Mouse (Mus musculus): ENCODE data around the gene Sorbs2. TPM values are rescaled to one million over a fixed set of nuclear protein-coding genes. Genes with fewer than 3 reads are reported as not detected.

The Sorbs2 gene
- total RNA-seq, 2 experiments from 2014 or later = 476 to 536 TPM

DNA sequence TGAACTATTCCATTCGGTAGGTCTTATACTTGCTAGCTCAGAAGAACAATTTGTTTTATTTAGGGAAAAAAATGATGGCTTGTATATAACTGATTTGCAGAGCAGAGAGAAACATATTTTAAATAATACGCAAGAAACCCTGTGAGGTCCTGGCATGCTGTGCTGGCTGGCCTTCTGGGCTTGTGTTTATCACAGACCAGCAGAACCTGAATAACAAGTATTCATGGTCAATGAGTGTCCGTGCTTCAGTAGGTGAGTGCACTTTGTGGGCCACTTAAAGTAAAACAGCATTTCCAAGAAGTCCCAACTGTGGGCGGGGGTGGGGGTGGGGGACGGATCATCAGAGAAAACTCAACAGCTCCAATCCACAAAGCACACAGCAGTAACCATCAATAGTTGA, 107.0 kb downstream of the Sorbs2 start:
- DNase-seq = no peak
- intact Hi-C loops (cut with DNase I) = no loop called here

DNA sequence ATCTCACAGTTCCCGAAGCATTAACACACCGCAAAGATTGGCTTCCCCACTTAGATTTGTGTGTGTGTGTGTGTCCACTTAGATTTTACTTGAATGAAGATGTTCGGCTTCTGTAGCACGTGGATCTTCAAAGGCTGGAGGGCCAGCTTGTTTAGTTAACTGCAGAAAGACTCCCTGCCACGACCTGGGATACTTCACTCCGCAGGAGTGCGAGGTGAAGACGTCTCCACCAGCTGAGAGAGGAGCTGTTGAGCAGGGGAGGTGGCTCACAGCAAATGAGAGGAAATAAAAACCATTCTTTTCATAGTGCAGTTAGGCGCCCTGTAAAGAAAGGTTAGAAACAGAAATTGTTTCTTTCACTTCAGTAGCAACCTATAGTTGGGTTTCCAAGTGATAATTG, 107.5 kb downstream of the Sorbs2 start:
- intact Hi-C loops (cut with DNase I) = no loop called here

DNA sequence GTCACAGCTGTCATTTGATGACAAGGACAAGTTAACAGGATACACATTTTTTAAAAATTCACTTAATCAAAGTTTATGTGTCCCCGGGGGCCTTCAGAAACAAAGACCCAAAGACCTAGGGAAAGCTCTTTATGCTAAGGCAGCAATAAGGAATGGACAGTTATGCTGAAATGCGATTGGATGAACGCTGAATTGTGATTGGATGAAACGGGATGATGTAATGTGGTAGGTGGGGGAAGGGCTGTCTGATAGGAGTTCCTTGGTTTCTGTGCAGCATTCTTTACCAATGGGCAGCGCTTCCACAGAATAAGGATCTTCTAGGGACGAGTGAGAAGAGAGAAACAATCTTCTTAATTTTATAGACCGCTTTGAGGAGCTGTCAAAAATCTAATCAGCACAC, 108.0 kb downstream of the Sorbs2 start:
- DNase-seq = no peak
- intact Hi-C loops (cut with DNase I) = no loop called here

More for the DNA sequence above, 107.5 kb downstream of the Sorbs2 start:
- no peak for DNase-seq

DNA sequence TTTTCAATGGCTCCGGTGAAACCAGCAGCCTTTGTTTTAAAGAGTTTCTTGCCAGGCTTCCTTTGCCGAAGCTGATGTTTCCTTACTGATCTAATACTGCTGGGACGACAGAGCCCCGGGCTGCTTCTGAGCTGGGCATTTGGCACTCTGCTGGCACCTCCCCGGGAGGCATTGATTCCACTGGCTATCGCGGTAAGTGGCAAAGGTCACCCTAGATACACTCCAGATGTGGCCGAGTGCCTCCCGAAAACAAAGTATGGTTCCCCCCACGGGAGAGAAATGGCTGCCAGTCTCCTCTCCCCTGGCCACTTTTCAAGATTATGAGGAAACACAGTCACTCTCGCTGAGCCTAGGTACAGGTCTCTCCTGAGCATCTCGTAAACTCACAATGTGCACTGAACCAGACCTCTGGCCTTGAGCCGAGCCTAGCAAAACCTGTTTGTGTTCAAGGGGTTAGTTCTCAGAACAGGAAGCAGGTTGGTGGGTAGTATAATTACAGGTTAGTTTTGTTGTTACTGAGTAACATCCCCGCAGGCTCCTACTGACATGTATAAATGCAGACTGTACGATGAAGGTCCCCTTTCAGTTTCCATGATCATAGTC, 114.1 kb downstream of the Sorbs2 start:
- DNase-seq = no peak
- intact Hi-C loops (cut with DNase I) = no loop called here

DNA sequence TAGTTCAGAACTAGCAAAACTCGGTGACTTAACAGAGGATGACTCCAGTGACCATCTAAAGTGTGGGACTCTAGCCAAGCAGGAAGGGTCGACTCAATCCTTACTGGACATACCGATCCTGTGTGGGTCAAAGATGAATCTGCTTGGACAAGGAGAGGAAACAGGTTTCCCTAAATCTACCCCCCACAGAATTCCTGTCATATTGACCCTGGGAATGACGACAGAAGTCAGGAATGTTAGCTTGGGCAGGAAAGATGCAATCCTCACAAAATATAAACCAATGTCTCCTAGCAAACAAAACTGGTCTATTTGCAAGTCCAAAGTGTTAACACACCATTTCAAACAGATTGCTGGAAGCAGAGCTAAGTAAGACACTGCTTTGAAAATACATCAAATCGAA, 118.8 kb downstream of the Sorbs2 start:
- no peak for DNase-seq
- intact Hi-C loops (cut with DNase I) = no loop called here

DNA sequence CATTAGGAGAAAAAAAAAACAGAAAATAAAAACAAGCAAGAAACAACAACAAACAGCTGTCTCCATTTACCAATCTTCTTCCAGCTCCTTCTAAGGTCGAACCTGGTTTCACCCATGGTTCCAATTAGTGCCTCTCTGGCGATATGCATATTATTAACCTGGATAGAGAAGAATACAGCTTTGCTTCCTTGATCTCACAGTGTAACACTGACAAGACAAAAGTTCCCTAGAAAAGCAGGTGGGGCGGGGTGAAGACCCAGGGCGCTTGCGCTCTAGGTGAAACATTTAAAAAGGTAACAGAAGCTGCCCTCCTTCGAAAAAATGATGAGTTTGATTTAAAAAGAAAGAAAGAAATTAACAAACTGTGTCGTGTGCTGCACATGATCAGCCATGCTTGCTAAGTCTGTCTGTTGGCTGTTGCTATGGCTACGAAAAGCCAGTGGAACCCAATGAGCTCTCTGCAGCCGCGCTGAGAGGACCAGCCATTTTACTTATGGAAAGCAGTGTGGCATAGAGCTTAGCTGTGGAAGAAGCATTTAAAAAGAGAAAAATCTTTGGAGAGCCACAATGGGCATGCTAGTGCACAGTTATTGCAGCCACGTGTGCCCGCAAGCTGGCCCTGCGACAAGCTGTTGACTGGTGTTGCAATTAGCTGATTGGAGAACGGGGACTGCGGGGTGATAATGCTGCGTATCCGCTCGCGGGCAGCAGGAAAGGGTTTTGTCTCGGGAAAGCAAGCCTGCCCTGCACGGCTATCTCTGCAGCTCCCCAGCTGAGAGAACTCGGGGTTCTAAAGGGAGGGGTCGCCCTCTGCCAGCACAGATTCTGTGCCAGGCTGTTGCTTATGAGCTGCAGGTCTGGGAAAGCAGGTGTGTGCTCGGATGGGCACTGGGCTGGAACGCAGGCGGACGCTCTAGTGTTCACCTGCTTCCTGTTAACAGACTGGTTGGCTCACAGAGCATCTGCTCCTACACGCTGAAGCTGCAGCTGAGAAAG, 120.0 kb downstream of the Sorbs2 start:
- peak; percentile 19 to 53 for DNase-seq
- intact Hi-C loops (cut with DNase I) = no loop called here

DNA sequence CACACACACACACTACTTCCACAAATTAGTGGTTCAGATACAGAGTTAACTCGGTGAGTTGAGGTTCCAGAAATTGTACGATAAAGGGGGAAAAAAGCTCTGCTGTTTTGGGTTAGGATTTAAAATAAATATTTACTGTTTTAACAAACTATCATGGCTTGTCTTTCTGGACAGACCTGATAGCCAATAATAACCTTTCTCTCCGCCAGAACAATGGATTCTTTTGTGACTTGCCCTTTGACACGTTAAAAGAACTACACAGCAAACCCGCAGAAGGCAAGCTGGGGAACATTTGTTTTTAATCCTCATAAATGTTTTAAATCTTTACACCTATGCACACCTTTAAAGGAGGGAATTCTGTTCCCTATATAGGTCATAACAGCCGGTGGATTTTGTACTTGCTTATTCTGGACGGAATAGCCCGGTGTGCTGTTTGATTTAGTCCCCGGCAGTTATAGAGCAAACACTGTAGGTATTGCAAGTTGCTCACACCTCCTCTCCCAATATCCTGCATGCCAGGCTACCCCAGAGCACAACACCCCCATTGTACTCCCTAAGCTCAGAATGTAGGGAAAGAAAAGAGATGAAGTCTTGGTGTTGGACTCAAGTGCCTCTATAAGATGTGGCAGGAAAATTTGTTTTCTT, 121.0 kb downstream of the Sorbs2 start:
- DNase-seq = no peak
- intact Hi-C loops (cut with DNase I) = no loop called here

DNA sequence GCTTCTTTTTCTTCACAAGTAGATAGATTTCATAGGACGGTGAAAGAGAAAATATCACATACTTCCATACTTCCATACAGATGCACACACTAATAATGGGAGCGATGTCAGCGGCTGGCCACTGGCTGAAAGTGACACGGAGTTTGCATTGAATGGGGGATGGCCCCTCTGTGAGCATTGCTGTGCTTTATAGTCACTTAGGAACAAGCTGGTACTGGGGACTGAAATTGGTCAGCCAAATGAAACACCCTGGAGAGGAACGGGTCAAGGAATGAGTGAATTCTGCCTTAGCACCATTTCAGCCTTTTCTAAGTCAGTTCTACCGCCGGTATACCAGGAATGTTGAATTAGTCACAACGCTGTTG, 121.5 kb downstream of the Sorbs2 start:
- intact Hi-C loops (cut with DNase I) = no loop called here
- DNase-seq = no peak

DNA sequence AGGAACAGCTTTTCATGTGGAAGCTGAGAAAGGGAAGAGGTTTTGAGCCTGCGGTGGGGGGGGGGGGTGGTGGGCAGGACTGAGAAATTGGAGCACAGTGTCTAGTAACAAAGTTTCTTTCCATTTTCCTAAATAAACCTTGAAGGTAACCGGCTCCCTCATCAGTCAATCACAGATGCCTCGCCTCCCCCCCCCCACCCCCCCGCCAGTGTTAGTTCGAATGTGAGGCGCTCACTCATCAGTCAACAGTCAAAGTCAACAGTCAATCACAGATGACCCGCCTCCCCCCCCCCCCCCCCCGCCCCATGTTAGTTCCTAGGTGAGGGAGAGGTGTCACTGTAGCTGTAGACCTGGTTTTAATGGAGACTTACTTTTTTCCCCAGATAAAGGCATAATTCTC, 123.4 kb downstream of the Sorbs2 start:
- intact Hi-C loops (cut with DNase I) = loop anchor here (2.0 kb wide), 1 partner anchor 28 kb away; no protein-coding TSS in a partner anchor
- DNase-seq = no peak

DNA sequence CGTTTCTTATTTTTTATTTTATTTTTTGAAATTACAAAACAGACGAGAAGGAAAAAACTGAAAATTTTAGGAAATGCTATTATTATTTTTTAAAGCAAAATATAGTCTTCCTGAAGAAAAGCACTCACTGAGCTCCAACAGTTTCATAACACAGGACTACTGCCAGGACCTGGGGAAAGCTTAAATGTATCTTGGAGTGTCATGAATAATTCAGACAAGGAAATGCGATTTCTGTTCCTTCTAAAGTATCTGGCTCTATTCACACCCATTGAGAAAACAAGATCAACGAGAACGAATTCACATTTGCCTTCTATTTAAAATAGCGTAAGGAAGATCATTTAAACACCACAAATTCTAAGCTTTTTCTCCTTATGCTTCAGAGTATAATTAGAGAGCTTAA, 127.6 kb downstream of the Sorbs2 start:
- intact Hi-C loops (cut with DNase I) = no loop called here
- DNase-seq = no peak

DNA sequence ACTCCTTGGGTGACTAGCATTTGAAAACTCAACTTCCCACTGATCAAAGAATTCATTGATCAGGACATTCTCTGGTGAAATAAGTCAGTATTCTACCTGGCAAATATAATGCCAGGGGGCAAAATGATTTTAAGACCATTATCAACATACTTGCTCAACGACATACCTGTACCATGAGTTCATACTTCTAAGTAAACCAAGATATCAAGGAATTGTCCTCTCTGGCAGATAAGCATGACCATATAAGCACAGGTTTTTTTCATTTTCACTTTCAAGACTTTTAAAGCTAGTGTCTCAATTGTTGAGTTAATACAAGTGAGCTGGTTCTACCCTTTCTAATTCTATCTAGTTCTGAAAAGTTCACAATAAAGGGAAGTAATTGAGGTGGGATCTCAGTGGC, 130.2 kb downstream of the Sorbs2 start:
- DNase-seq = no peak
- intact Hi-C loops (cut with DNase I) = no loop called here

DNA sequence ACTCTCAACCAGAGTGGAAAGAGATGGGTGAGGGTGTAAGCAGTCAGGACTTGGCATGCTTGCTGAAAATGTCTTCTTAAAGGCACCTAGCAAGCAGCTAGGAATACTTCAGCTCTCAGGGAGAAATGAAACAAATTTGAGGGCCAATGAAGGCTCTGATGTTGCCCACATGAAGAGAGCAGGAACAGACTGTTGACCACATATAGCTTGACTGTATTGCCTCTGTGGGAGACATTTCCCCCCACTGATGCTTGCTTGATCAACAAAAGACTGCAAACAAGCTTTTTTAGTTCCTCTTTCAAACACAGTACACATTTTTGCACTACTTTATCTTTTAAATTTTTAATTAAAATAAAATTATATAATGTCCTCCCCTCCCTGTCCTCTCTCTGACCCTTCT, 131.9 kb downstream of the Sorbs2 start:
- intact Hi-C loops (cut with DNase I) = no loop called here
- DNase-seq = no peak

DNA sequence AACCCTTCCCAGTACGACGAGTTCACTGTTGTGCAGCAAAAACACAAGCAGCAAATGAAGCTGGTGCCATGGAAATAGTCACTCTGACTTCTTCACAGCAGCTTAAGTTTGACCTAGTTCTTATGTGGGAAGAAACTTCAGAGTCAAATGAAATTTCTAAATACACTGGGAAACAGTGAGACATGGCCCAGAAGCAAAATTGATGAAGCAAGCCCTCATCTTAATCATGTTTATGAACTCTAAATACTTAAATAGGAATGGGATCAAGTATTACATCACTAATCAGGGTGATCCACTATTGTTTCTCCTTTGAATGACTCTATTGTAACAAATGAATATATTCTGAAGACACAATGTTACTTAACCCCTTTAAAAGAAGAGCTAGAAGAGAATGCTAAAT, 137.1 kb downstream of the Sorbs2 start:
- no peak for DNase-seq
- intact Hi-C loops (cut with DNase I) = no loop called here

DNA sequence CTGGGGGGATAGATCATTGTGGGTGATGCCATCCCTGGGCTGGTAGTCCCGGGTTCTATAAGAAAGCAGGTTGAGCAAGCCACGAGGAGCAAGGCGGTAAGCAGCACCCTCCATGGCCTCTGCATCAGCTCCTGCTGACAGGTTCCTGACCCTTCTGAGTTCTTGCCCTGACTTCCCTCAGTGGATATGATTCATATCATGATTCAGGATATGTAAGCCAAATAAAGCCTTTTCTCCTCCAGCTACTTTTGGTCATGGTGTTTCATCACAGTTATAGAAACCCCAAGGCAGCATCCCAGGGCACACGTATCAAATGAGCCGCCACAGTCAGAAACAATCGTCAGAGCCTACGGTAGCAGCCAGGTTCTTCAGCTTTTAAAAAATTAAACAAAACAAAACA, 141.5 kb downstream of the Sorbs2 start:
- DNase-seq = no peak
- intact Hi-C loops (cut with DNase I) = no loop called here

DNA sequence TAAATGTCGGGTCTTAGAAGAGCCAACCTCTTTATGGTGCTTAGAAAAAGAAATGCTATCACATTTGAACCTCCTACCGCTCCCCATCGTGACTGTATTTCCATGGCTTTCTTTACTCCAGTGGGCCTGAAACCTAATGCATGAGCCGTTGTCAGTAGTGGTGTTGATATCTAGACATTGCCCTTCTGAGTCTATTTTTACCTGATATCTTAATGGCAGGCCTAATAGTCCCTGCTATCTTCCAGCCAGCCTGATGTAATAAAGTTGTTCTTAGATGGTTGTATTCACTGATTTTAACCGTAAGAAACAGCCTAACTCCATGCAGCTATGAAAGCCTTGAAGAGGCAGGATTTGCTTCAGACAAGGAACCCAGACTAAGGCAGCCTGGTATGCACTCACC, 142.4 kb downstream of the Sorbs2 start:
- no peak for DNase-seq
- intact Hi-C loops (cut with DNase I) = no loop called here

DNA sequence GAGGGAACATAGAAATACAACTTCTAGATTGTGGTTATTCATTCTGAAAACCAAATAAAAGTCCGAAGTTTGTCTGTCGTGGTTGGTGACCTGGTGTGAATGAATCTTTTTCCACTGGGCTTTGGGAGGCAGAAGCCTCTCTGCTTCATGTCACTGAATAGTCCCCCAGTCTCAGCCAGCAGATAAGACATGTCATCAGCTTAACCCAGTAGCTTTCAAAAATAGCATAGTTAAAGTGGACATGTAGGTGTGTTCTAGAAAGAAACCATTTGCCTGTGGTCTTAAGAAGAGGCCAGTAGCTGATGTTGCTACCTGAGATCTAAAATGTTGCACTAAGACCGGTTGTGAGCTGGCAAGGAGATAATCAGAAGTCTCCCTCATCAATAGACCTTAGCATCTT, 150.4 kb downstream of the Sorbs2 start:
- DNase-seq = no peak
- intact Hi-C loops (cut with DNase I) = loop anchor here (2.0 kb wide), 1 partner anchor 27 kb away; no protein-coding TSS in a partner anchor

DNA sequence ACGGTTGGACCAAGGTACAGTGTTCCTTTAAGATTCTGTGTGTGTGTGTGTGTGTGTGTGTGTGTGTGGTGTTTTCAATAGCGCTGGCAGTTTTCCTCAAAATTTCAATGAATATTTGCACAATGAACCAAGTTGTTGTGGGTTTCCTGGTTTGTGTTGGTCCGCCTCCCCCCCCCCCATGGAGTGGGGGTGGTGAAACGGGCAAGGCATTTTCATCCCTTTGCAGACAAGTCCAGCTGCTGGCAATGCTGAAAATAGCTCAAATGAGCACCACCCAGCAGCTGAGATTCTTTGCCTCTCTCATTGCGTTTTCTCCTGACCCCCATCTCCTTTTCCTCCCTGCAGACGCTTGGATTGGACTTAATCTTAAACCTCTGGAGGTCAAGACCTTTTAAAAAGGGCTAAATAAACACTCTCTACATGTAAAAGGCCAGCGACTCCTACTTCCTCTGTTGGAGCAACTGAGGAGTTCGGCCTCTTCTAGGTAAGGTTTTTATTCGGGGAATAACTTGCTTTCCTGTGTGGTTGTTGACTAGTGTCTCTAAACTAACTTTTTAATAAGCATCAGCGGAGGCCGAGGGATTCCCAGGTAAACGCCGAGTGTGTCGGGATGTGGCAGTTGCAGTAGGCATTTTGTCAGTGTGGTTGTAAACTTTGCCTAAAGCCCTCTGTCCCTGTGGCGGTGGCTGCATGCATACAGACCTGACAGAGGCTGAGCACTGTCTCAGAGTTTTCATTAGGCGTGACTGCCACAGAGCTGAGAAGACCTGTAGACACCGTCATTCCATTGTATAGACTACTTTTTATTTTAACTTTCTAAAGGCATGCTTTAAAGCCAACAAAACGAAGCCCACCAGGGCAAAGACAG, 151.1 kb downstream of the Sorbs2 start:
- intact Hi-C loops (cut with DNase I) = loop anchor here (2.0 kb wide), 1 partner anchor 28 kb away; no protein-coding TSS in a partner anchor
- peak; percentile 38 to 53 for DNase-seq

DNA sequence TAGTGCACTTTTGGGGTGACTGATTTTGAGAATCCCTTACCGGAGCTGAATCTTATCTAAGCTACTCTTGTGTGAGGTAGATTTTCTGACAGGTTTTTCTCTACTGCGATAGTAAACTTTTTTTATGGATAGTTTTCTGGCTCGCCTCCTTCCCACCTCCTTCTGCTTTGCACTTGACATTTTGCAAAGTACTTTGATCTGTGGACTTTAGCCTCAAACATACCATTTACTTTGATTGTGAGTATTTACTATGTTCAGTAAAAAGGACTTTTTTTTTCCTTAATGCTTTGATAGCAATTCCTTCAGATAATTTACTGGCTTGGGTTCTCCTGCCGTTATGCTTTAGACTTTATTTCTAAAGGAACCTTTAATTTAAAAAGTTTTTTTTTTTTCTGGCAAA, 151.9 kb downstream of the Sorbs2 start:
- intact Hi-C loops (cut with DNase I) = loop anchor here (2.0 kb wide), 1 partner anchor 29 kb away; no protein-coding TSS in a partner anchor
- no peak for DNase-seq

DNA sequence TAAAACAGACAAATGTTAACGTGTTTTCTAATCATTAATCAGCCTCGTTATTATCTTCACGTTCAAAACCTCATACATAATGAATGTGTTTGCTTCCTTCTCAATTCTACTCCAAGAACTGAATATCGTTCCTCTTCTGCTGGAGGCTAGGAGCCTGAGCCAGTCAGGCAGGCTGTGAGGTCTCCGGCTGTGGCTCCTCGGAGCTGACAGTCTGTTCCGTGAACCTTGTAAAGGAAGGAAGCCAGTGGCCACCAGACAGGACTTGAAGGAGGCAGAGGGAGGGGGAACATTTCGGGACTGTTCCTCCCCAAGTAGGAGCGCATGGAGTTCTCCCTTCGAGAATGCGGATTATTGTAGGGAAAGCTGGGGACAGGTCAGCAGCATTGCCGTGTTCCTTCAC, 153.0 kb downstream of the Sorbs2 start:
- intact Hi-C loops (cut with DNase I) = loop anchor here (5.0 kb wide), 1 partner anchor 117 kb away; no protein-coding TSS in a partner anchor
- DNase-seq = peak in 1 of 2 experiments; percentile 18

DNA sequence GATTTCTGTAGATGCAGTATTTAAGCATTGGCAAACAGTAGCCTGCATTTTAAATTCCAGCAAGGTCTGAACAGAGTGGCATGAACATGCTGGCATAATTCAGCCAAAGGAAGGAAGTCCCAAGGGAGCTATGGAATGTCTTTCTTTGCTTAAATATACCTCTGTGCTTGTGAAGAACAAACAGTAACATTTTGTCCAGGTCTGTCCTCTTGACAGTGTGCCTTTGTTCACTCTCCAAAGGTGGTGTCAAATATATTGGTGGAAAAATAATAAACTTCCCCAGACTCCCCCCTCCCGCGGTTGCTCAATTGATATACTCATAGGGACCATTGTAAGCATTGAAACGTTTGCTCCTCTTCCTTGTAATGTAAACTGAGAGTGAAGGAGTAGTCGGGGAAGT, 154.0 kb downstream of the Sorbs2 start:
- no peak for DNase-seq
- intact Hi-C loops (cut with DNase I) = loop anchor here (5.0 kb wide), 1 partner anchor 116 kb away; no protein-coding TSS in a partner anchor
